Mouse (Mus musculus) left cerebral cortex, adult 9 months (tissue): ENCODE results near the gene Gpc6.

ENCODE experiments used
- DNase-seq, 2 experiments: peaks; one replicate each; pipeline ENCODE4 v3.0.0; 2022; ENCODE audit warnings: low spot score in 2 of 2

Gene Gpc6

GRCm38 (mm10) chr14:117854498-117854897, 929.4 kb downstream of the Gpc6 start:
- DNase-seq, result no peak

GRCm38 (mm10) chr14:117871268-117871667, 946.2 kb downstream of the Gpc6 start:
- DNase-seq, result no peak

- no peak for DNase-seq
Observed at GRCm38 (mm10) chr14:117879313-117879712, 954.2 kb downstream of the Gpc6 start.

GRCm38 (mm10) chr14:117881112-117881511, 956.0 kb downstream of the Gpc6 start:
- no peak for DNase-seq

- DNase-seq, result peak in 1 of 2 experiments; percentile 48
Observed at GRCm38 (mm10) chr14:117882222-117882621, 957.1 kb downstream of the Gpc6 start.

- DNase-seq, result no peak
Observed at GRCm38 (mm10) chr14:117889653-117890052, 964.5 kb downstream of the Gpc6 start.

GRCm38 (mm10) chr14:117891426-117891825, 966.3 kb downstream of the Gpc6 start:
- DNase-seq, result no peak

GRCm38 (mm10) chr14:117892026-117892425, 966.9 kb downstream of the Gpc6 start:
- DNase-seq, result peak in 1 of 2 experiments; percentile 52

GRCm38 (mm10) chr14:117894869-117895538, 969.9 kb downstream of the Gpc6 start:
- DNase-seq, result peak in 1 of 2 experiments; percentile 20

- peak in 1 of 2 experiments; percentile 64 for DNase-seq
Observed at GRCm38 (mm10) chr14:117895539-117895912, 970.4 kb downstream of the Gpc6 start.

- no peak for DNase-seq
Observed at GRCm38 (mm10) chr14:117904300-117904699, 979.2 kb downstream of the Gpc6 start.

- no peak for DNase-seq
Observed at GRCm38 (mm10) chr14:117905701-117906100, 980.6 kb downstream of the Gpc6 start.

- no peak for DNase-seq
Observed at GRCm38 (mm10) chr14:117906361-117906760, 981.2 kb downstream of the Gpc6 start.

- DNase-seq, result no peak
Observed at GRCm38 (mm10) chr14:117908231-117908920, 983.3 kb downstream of the Gpc6 start.

GRCm38 (mm10) chr14:117909046-117909445, 983.9 kb downstream of the Gpc6 start:
- DNase-seq, result no peak

GRCm38 (mm10) chr14:117910323-117910722, 985.2 kb downstream of the Gpc6 start:
- DNase-seq, result no peak

GRCm38 (mm10) chr14:117912624-117913270, 987.6 kb downstream of the Gpc6 start:
- DNase-seq, result no peak

- DNase-seq, result no peak
Observed at GRCm38 (mm10) chr14:117916577-117916976, 991.5 kb downstream of the Gpc6 start.

GRCm38 (mm10) chr14:117918724-117919123, 993.6 kb downstream of the Gpc6 start:
- DNase-seq, result peak in 1 of 2 experiments; percentile 66

GRCm38 (mm10) chr14:117919612-117920011, 994.5 kb downstream of the Gpc6 start:
- no peak for DNase-seq

GRCm38 (mm10) chr14:117921393-117922014, 996.4 kb downstream of the Gpc6 start:
- no peak for DNase-seq

GRCm38 (mm10) chr14:117923667-117924066, 998.6 kb downstream of the Gpc6 start:
- peak in 1 of 2 experiments; percentile 33 for DNase-seq
